Mouse (Mus musculus) heart, postnatal 14 days (tissue): ENCODE data around the gene C2cd4d. TPM values are rescaled to one million over a fixed set of nuclear protein-coding genes. Genes with fewer than 3 reads are reported as not detected.

Experiments used
- DNase-seq, 2 experiments: peaks; one replicate each; pipeline ENCODE4 v3.0.0; 2021 to 2022
- intact Hi-C: fragments of 180-260 bp; cut with DNase I; formaldehyde crosslinking; loops from one replicate; pipeline ENCODE4 v1.15.1; 2025
- total RNA-seq, 2 experiments: library from RNA; stranded (reverse); gene quantifications; 2 replicates each; pipeline ENCODE4 v1.2.3; 2021

The C2cd4d gene
- total RNA-seq, 2 experiments from 2014 or later: 0.29 TPM; not detected in 1

DNA sequence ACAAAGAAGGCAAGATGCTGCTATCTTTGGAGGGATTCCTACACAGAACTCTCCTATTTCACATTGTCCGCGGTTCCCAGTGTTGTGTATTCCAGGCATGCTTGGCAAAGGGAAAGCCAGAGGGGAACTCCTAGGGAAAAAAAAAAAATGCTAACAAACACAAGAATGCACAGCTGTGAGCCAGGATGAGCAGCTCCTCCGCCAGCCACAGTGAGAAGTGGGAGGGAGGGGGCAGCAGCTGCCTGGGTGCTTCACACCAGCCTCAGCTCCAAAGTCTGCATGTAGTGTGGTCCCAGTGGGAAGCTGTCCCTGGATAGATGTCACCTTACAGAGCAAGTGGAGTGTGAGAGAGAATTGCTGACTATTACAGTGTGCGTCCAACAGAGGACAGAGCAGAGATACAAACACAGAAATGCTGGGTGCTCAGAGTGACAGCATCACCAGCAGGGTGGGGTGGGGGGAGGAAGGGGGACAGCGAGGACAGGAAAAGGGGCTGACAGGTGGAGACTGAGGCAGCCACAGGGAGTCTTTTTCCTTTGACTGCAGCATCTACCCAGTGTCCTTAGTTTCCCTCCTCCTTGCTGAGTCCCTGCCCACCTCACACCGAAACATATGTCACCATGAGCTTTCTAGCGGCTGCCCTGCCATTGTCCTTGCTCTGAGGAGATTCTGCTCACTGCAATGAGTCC, 42.3 kb downstream of the C2cd4d start:
- DNase-seq: peak in 1 of 2 experiments; percentile 13
- intact Hi-C loops: no loop called here

DNA sequence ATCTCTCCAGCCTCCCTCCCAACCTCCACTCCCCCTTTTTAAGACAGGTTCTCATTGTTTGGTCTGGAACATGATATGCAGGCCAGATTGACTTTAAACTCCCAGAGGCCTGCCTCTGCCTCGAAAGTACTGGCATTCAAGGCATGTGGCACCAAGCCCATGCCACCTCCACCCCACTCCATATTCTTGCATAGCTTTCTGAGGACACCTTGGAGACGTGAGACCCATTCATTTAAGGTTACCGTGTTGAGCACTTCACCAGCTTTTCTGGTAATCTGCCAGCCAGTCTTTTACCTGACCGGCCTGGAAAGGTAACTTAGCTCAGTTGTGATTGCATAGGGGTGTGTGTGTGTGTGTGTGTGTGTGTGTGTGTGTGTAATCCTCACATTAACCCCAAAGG, 43.3 kb downstream of the C2cd4d start:
- intact Hi-C loops: no loop called here

DNA sequence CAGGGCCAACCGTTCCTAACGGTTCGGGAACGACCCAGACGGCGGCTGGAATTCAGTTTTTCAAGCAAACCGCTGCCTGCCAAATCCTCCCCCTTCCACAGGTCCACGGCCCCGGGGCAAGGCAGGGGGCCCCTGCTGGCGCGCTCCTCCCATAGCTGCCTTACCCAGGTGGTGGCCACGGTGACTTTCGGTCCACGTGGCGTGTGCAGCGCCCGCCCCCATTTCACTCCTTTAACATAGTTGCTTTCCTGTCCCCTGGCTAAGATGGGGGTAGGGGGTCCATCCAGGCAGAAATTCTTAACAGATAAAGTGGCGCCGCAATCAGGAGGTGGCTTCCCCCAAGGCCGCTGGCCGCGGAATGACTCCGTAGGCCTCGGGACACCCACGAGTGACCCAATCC, 50.3 kb downstream of the C2cd4d start:
- peak in 1 of 2 experiments; percentile 9 for DNase-seq
- intact Hi-C loops: no loop called here

More for the DNA sequence above, 43.3 kb downstream of the C2cd4d start:
- no peak for DNase-seq

DNA sequence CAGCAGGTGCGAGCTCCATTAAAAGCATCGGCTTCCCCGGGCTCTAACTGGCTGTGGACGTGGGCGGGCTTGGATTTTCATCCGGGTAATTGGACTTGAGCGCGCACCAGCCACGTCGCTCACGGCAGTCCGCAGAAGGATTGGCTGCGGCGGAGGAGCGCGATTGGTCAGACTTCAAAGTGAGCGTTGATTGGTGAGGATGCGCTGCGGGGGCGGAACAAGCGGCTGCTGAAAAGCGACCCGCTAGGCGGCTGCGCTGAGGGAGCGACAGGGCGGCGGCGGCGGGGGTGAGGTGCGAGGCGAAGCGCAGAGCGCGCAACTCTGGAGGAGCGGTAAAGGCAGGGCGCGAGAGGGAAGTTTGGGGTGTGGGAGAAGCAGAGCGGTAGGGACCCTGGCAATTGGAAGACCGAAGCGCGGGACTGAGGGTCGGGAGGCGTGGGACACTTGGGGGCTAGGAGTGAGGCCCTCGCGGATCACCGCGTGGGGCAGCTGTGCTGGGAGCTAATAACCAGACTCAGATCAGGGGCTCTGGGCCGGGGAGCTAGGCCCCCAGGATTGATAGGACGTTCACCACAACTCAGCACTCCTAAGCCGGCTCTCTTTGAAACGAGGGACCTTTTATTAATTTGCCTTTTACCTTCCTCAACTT, 50.9 kb downstream of the C2cd4d start, which contains the start of gene Tdrkh:
TSS of gene Tdrkh (plus strand) at position 243 of the 649 bp plus-strand sequence.
- intact Hi-C loops: no loop called here
- peak; percentile 90 to 92 for DNase-seq

Other genes with a start within 250 kb of the C2cd4d start
- gene Gm10696, start 184.2 kb upstream of the C2cd4d start, total RNA-seq: not detected
- not detected for gene Gm5286, start 165.7 kb upstream of the C2cd4d start, total RNA-seq
- gene Gm4778, start 98.4 kb upstream of the C2cd4d start, total RNA-seq: not detected
- 10 to 100 TPM; 12.6 to 14.9 TPM for gene Them4, start 52.3 kb upstream of the C2cd4d start, total RNA-seq
- gene Them5, start 20.3 kb upstream of the C2cd4d start, total RNA-seq: not detected
- 10 to 100 TPM; 29.6 to 33.1 TPM for gene Rorc, start 10.4 kb downstream of the C2cd4d start, total RNA-seq
- under 1 TPM; 0.14 to 0.37 TPM for gene Lingo4, start 36.1 kb downstream of the C2cd4d start, total RNA-seq
- 1 to 10 TPM; 3.8 to 4.8 TPM for gene Tdrkh, start 50.8 kb downstream of the C2cd4d start, total RNA-seq
- 10 to 100 TPM; 62.4 to 66.5 TPM for gene Mrpl9, start 80.9 kb downstream of the C2cd4d start, total RNA-seq
- gene Oaz3, start 81.5 kb downstream of the C2cd4d start, total RNA-seq: not detected
- gene Celf3, start 115.9 kb downstream of the C2cd4d start, total RNA-seq: not detected
- under 1 TPM in 1 of 2 experiments, not detected in 1; 0.37 TPM for gene Riiad1, start 117.9 kb downstream of the C2cd4d start, total RNA-seq
- gene Snx27, start 220.3 kb downstream of the C2cd4d start, total RNA-seq: 10 to 100 TPM; 24.4 to 28.6 TPM